Mouse (Mus musculus): ENCODE results near the gene Tmem234. TPM values are rescaled to one million over a fixed set of nuclear protein-coding genes. Genes with fewer than 3 reads are reported as not detected.
"Not testable (repeated sequence)": the region's sequence is repeated elsewhere in the genome, so short reads cannot be mapped to it uniquely, and the experiment has no call there.

The Tmem234 gene
- polyA plus RNA-seq (2012; rRNA removed) = 143 and 144 TPM in 2 replicates

DNA sequence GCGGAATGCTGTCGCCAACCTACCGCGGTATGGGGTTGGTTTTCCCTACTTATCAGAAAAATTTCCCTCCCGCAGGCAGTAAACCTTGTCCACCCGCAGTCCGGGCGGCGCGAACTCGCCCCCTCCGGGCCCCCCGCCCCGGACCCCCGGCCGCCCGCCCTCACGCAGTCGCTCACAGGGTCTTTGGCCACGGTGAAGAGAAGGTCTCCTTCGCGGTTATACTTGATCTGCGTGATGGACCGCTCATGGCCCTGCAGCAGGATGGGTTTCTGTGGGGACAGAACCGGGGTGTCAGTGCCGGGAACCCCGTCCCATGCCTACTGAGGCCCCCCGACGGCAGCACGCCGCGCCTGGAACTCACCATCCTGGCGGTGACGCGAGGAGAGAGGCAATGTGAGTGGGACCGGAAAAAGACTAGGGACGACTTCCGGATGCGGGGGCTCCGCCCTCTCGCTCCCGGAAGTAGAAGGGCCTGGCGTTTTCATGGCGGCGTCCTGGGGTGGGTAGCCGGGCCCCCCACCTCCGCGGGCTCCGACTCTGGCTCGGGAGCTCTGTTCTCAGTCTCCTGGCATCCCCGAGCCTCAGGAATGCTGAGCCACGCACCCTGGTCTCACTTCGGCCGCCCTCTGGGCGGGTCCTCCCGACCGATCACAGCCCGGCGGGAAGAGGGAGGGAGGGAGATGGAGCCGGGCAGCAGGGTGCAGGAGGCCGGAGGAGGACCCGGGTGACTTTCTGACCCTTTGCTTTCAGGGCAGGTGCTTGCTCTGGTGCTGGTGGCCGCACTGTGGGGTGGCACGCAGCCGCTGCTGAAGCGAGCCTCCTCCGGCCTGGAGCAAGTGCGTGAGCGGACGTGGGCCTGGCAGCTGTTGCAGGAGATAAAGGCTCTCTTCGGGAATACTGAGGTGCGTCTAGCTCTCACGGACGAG lies at the start of gene Tmem234, which contains the start of gene Eif3i:
Tmem234 (plus strand) TSS at position 436 of the 926 bp plus-strand sequence.
Eif3i (minus strand) TSS at position 416 of the 926 bp plus-strand sequence.
- Histone ChIP-seq H3K27ac (ENCODE audit: insufficient read depth, low read length) (0 out of 2 replicates have a peak within 1 kb of the TSS, but pooled peaks have one; percentile 42), H3K4me3 (replicated peaks; ENCODE audit: insufficient read depth, low read depth, low read length) (peak within 1 kb of the TSS; percentile 88), H3K4me1 (ENCODE audit: control insufficient read depth, insufficient read depth, low read length) (peaks cover 10% of the 10 kb centered on the region), H3K27me3 (ENCODE audit: control insufficient read depth, insufficient read depth, low read length) (no peaks in the 10 kb centered on the region)
- DNase-seq = peak; percentile 82 to 84
- no peak for TF ChIP-seq CTCF (IDR thresholded peaks at IDR 0.05; ENCODE audit: borderline replicate concordance, insufficient read depth, low read depth, low read length)
- peak; percentile 82 for TF ChIP-seq POLR2A (IDR thresholded peaks at IDR 0.05; ENCODE audit: borderline replicate concordance, insufficient read depth, low read length)
- under 1% methylated on average over 74 of the region's 74 CpGs for WGBS

- 59% methylated on average over 6 of the region's 6 CpGs for WGBS
- not testable (repeated sequence) for H3K4me3 ChIP-seq (replicated peaks; ENCODE audit: insufficient read depth, low read depth, low read length); H3K27me3 ChIP-seq (ENCODE audit: control insufficient read depth, insufficient read depth, low read length); DNase-seq; H3K27ac ChIP-seq (ENCODE audit: insufficient read depth, low read length)
- H3K4me1 ChIP-seq (ENCODE audit: control insufficient read depth, insufficient read depth, low read length) = peaks cover 11% of the 10 kb centered on the region; the same call in 1 of the 2 replicates
Observed at GRCm38 (mm10) chr4:129554512-129554911, 46.0 kb upstream of the Tmem234 start.

DNA sequence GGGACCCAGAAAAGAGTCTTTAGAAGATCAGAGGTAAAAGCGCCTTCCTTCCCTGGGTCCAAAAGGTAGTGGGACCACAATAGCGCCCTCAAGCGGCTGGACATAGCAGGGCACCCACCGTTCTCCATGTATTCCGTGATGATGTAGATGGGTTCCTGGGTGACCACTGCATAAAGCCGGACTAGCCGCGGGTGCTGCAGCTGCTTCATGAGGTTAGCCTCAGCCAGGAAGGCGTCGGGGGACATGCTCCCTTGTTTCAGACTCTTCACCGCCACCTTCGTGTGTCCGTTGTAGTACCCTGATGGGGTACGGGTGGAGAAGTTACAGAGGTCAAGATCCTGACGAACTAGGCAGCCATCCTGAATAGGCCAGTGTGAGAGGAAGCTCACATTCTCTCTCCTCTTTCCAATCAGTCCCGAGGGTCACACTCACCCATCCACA lies 45.0 kb upstream of the Tmem234 start:
- Histone ChIP-seq H3K27ac (ENCODE audit: insufficient read depth, low read length) (no peak overlapping the region), H3K4me3 (replicated peaks; ENCODE audit: insufficient read depth, low read depth, low read length) (peak overlapping the region; percentile 43), H3K4me1 (ENCODE audit: control insufficient read depth, insufficient read depth, low read length) (peaks cover 11% of the 10 kb centered on the region; the same call in 1 of the 2 replicates), H3K27me3 (ENCODE audit: control insufficient read depth, insufficient read depth, low read length) (no peaks in the 10 kb centered on the region)
- 3% methylated on average over 16 of the region's 16 CpGs for WGBS
- peak; percentile 38 to 56 for DNase-seq
- TF ChIP-seq POLR2A (IDR thresholded peaks at IDR 0.05; ENCODE audit: borderline replicate concordance, insufficient read depth, low read length) (no peak), CTCF (IDR thresholded peaks at IDR 0.05; ENCODE audit: borderline replicate concordance, insufficient read depth, low read depth, low read length) (peak; percentile 62; the same call in 1 of the 2 replicates)

- no peaks in the 10 kb centered on the region for H3K27me3 ChIP-seq (ENCODE audit: control insufficient read depth, insufficient read depth, low read length)
- no peak overlapping the region for H3K27ac ChIP-seq (ENCODE audit: insufficient read depth, low read length)
- no peak for DNase-seq
- peak overlapping the region; percentile 84 for H3K4me3 ChIP-seq (replicated peaks; ENCODE audit: insufficient read depth, low read depth, low read length)
- TF ChIP-seq POLR2A (IDR thresholded peaks at IDR 0.05; ENCODE audit: borderline replicate concordance, insufficient read depth, low read length) (no peak), CTCF (IDR thresholded peaks at IDR 0.05; ENCODE audit: borderline replicate concordance, insufficient read depth, low read depth, low read length) (no peak)
- WGBS = 1% methylated on average over 24 of the region's 24 CpGs
- peaks cover 11% of the 10 kb centered on the region; the same call in 1 of the 2 replicates for H3K4me1 ChIP-seq (ENCODE audit: control insufficient read depth, insufficient read depth, low read length)
Observed at GRCm38 (mm10) chr4:129555862-129556531, 44.5 kb upstream of the Tmem234 start.

DNA sequence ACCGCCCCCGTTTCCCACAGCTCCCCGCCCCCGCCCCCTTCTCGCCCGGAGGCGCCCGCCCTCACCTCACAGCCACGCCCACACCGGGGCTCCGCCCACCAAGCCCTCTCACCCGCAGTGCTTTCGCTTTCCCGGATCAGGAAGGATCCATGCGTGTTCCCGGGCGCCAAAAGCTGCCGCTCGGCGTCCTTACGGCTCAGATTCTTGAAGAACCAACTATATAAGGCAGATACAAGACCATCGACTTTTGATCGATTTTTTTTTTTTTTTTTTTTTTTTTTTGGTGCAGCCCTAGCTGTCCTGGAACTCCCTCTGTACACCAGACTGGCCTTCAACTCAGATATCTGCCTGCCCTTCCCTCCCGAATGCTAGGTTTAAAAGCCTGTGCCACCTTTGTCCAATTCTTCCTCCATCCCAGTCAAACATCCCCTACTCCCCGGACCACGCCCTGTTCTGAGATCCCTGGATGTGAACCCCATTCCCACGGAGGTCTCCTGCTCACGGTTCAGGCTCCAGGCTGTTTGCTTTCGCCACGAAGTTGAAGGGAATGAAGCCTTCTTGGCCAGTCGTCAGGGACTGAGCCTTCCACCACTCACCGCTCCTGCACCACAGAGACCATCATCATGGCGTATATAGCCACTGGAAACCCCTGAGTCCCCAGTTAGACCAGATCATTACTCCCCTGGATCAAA lies 43.8 kb upstream of the Tmem234 start:
- peak overlapping the region; percentile 84 for H3K4me3 ChIP-seq (replicated peaks; ENCODE audit: insufficient read depth, low read depth, low read length)
- DNase-seq = peak; percentile 75 to 79
- peaks cover 11% of the 10 kb centered on the region; the same call in 1 of the 2 replicates for H3K4me1 ChIP-seq (ENCODE audit: control insufficient read depth, insufficient read depth, low read length)
- no peak overlapping the region for H3K27ac ChIP-seq (ENCODE audit: insufficient read depth, low read length)
- 8% methylated on average over 33 of the region's 33 CpGs for WGBS
- no peaks in the 10 kb centered on the region for H3K27me3 ChIP-seq (ENCODE audit: control insufficient read depth, insufficient read depth, low read length)
- no peak for TF ChIP-seq CTCF (IDR thresholded peaks at IDR 0.05; ENCODE audit: borderline replicate concordance, insufficient read depth, low read depth, low read length)
- TF ChIP-seq POLR2A (IDR thresholded peaks at IDR 0.05; ENCODE audit: borderline replicate concordance, insufficient read depth, low read length) = peak; percentile 51; the same call in 1 of the 2 replicates

DNA sequence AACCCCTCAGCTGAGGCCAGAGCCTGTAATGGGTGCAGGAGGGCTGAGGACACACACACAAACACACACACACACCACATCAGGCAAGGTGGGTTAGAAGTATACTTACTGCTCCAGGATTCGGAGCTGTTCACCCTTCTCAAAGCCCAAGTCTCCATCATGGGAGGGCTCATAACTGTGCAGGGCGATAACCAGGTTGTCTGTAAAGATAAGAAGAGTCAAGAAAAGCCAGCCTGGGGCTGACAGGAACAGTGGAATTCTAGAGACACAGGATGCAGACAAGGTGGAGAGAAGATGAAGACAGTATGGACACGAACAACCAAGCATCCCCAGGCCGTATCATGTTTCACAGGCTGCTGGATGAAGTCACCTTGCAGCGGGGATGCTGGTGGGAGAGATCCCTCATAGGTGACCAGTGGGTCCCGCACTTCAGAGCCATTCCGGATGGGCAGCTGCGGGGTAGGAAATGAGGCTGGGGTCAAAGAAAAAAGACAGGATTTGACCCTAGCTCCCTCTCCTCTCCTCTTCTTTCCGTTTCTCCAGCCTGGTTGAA lies 43.1 kb upstream of the Tmem234 start:
- Histone ChIP-seq H3K27ac (ENCODE audit: insufficient read depth, low read length) (no peak overlapping the region), H3K27me3 (ENCODE audit: control insufficient read depth, insufficient read depth, low read length) (no peaks in the 10 kb centered on the region), H3K4me1 (ENCODE audit: control insufficient read depth, insufficient read depth, low read length) (peaks cover 11% of the 10 kb centered on the region; the same call in 1 of the 2 replicates), H3K4me3 (replicated peaks; ENCODE audit: insufficient read depth, low read depth, low read length) (no peak overlapping the region)
- WGBS = 94% methylated on average over 9 of the region's 9 CpGs
- no peak for DNase-seq
- TF ChIP-seq POLR2A (IDR thresholded peaks at IDR 0.05; ENCODE audit: borderline replicate concordance, insufficient read depth, low read length) (no peak), CTCF (IDR thresholded peaks at IDR 0.05; ENCODE audit: borderline replicate concordance, insufficient read depth, low read depth, low read length) (no peak)

Data from cerebellum, adult 2 months (tissue).